Mouse (Mus musculus): ENCODE measurements around the gene Mical2. TPM values are rescaled to one million over a fixed set of nuclear protein-coding genes. Genes with fewer than 3 reads are reported as not detected.

Gene Mical2
- polyA plus RNA-seq, 1 experiment from 2014 or later, result 1.2 TPM

GRCm38 (mm10) chr7:112319419-112319818, 93.8 kb downstream of the Mical2 start:
- Histone ChIP-seq H3K4me3 (no peak overlapping the region), H3K27ac (no peak overlapping the region), H3K27me3 (ENCODE audit: insufficient read depth, poor library complexity, severe bottlenecking) (no peaks in the 10 kb centered on the region), H3K4me1 (replicated peaks) (no peaks in the 10 kb centered on the region), H3K9me3 (no peaks in the 10 kb centered on the region), H3K36me3 (no peaks in the 10 kb centered on the region)
- 90% methylated on average over 4 of the region's 4 CpGs for whole genome bisulfite sequencing
- no peak for DNase-seq (ENCODE audit: low spot score)

- Histone ChIP-seq H3K27me3 (ENCODE audit: insufficient read depth, poor library complexity, severe bottlenecking) (no peaks in the 10 kb centered on the region), H3K4me3 (no peak overlapping the region), H3K27ac (no peak overlapping the region), H3K4me1 (replicated peaks) (no peaks in the 10 kb centered on the region), H3K36me3 (no peaks in the 10 kb centered on the region), H3K9me3 (no peaks in the 10 kb centered on the region)
- 94% methylated on average over 3 of the region's 3 CpGs for WGBS
- no peak for DNase-seq (ENCODE audit: low spot score)
Observed at GRCm38 (mm10) chr7:112320052-112320730, 94.5 kb downstream of the Mical2 start.

- H3K4me1 ChIP-seq (replicated peaks), result no peaks in the 10 kb centered on the region
- H3K27me3 ChIP-seq (ENCODE audit: insufficient read depth, poor library complexity, severe bottlenecking), result no peaks in the 10 kb centered on the region
- H3K9me3 ChIP-seq, result no peaks in the 10 kb centered on the region
- no peak overlapping the region for H3K27ac ChIP-seq
- no peak overlapping the region for H3K4me3 ChIP-seq
- no peaks in the 10 kb centered on the region for H3K36me3 ChIP-seq
- 89% methylated on average over 9 of the region's 9 CpGs for WGBS
- DNase-seq (ENCODE audit: low spot score), result no peak
Observed at GRCm38 (mm10) chr7:112321798-112322794, 96.4 kb downstream of the Mical2 start.

- Histone ChIP-seq H3K27ac (no peak overlapping the region), H3K36me3 (no peaks in the 10 kb centered on the region), H3K4me1 (replicated peaks) (no peaks in the 10 kb centered on the region), H3K27me3 (ENCODE audit: insufficient read depth, poor library complexity, severe bottlenecking) (no peaks in the 10 kb centered on the region), H3K9me3 (no peaks in the 10 kb centered on the region), H3K4me3 (no peak overlapping the region)
- DNase-seq (ENCODE audit: low spot score), result no peak
- WGBS, result 91% methylated on average over 5 of the region's 5 CpGs
Observed at GRCm38 (mm10) chr7:112324577-112324976, 98.9 kb downstream of the Mical2 start.

- H3K27ac ChIP-seq, result no peak overlapping the region
- 85% methylated on average over 4 of the region's 4 CpGs for WGBS
- H3K9me3 ChIP-seq, result no peaks in the 10 kb centered on the region
- H3K27me3 ChIP-seq (ENCODE audit: insufficient read depth, poor library complexity, severe bottlenecking), result no peaks in the 10 kb centered on the region
- H3K36me3 ChIP-seq, result no peaks in the 10 kb centered on the region
- DNase-seq (ENCODE audit: low spot score), result no peak
- H3K4me3 ChIP-seq, result no peak overlapping the region
- no peaks in the 10 kb centered on the region for H3K4me1 ChIP-seq (replicated peaks)
Observed at GRCm38 (mm10) chr7:112326852-112327251, 101.2 kb downstream of the Mical2 start.

- Histone ChIP-seq H3K27me3 (ENCODE audit: insufficient read depth, poor library complexity, severe bottlenecking) (no peaks in the 10 kb centered on the region; the same call in 1 of the 2 replicates), H3K4me3 (no peak overlapping the region), H3K27ac (no peak overlapping the region), H3K9me3 (no peaks in the 10 kb centered on the region), H3K36me3 (no peaks in the 10 kb centered on the region), H3K4me1 (replicated peaks) (no peaks in the 10 kb centered on the region)
- DNase-seq (ENCODE audit: low spot score), result no peak
- WGBS, result 19% methylated on average over 1 of the region's 1 CpGs
Observed at GRCm38 (mm10) chr7:112328969-112329368, 103.3 kb downstream of the Mical2 start.

- 88% methylated on average over 7 of the region's 7 CpGs for WGBS
- Histone ChIP-seq H3K4me1 (replicated peaks) (no peaks in the 10 kb centered on the region), H3K27me3 (ENCODE audit: insufficient read depth, poor library complexity, severe bottlenecking) (no peaks in the 10 kb centered on the region; the same call in 1 of the 2 replicates), H3K36me3 (no peaks in the 10 kb centered on the region), H3K9me3 (no peaks in the 10 kb centered on the region), H3K4me3 (no peak overlapping the region), H3K27ac (no peak overlapping the region)
- DNase-seq (ENCODE audit: low spot score), result no peak
Observed at GRCm38 (mm10) chr7:112329496-112329895, 103.8 kb downstream of the Mical2 start.

- H3K27ac ChIP-seq, result no peak overlapping the region
- no peaks in the 10 kb centered on the region; the same call in 1 of the 2 replicates for H3K27me3 ChIP-seq (ENCODE audit: insufficient read depth, poor library complexity, severe bottlenecking)
- H3K4me1 ChIP-seq (replicated peaks), result no peaks in the 10 kb centered on the region
- no peaks in the 10 kb centered on the region for H3K9me3 ChIP-seq
- H3K4me3 ChIP-seq, result no peak overlapping the region
- 89% methylated on average over 8 of the region's 8 CpGs for WGBS
- no peaks in the 10 kb centered on the region for H3K36me3 ChIP-seq
- no peak for DNase-seq (ENCODE audit: low spot score)
Observed at GRCm38 (mm10) chr7:112330935-112331334, 105.3 kb downstream of the Mical2 start.

- Histone ChIP-seq H3K9me3 (no peaks in the 10 kb centered on the region), H3K4me3 (no peak overlapping the region), H3K36me3 (no peaks in the 10 kb centered on the region), H3K27me3 (ENCODE audit: insufficient read depth, poor library complexity, severe bottlenecking) (no peaks in the 10 kb centered on the region; the same call in 1 of the 2 replicates), H3K4me1 (replicated peaks) (0 out of 2 replicates have a peak, but pooled peaks cover 4% of the 10 kb centered on the region), H3K27ac (no peak overlapping the region)
- WGBS, result 81% methylated on average over 8 of the region's 8 CpGs
- DNase-seq (ENCODE audit: low spot score), result no peak
Observed at GRCm38 (mm10) chr7:112331804-112332203, 106.1 kb downstream of the Mical2 start.

- 83% methylated on average over 5 of the region's 5 CpGs for WGBS
- H3K4me3 ChIP-seq, result no peak overlapping the region
- H3K4me1 ChIP-seq (replicated peaks), result 0 out of 2 replicates have a peak, but pooled peaks cover 4% of the 10 kb centered on the region
- no peak for DNase-seq (ENCODE audit: low spot score)
- no peaks in the 10 kb centered on the region for H3K9me3 ChIP-seq
- no peaks in the 10 kb centered on the region for H3K36me3 ChIP-seq
- H3K27ac ChIP-seq, result no peak overlapping the region
- no peaks in the 10 kb centered on the region; the same call in 1 of the 2 replicates for H3K27me3 ChIP-seq (ENCODE audit: insufficient read depth, poor library complexity, severe bottlenecking)
Observed at GRCm38 (mm10) chr7:112332426-112332825, 106.8 kb downstream of the Mical2 start.

- DNase-seq (ENCODE audit: low spot score), result no peak
- 80% methylated on average over 7 of the region's 7 CpGs for WGBS
- Histone ChIP-seq H3K27me3 (ENCODE audit: insufficient read depth, poor library complexity, severe bottlenecking) (no peaks in the 10 kb centered on the region; the same call in 1 of the 2 replicates), H3K9me3 (no peaks in the 10 kb centered on the region), H3K36me3 (no peaks in the 10 kb centered on the region), H3K4me1 (replicated peaks) (0 out of 2 replicates have a peak, but pooled peaks cover 4% of the 10 kb centered on the region), H3K27ac (peak overlapping the region; percentile 1; the same call in 1 of the 2 replicates), H3K4me3 (no peak overlapping the region)
Observed at GRCm38 (mm10) chr7:112333404-112333803, 107.7 kb downstream of the Mical2 start.

GRCm38 (mm10) chr7:112336213-112336631, 110.6 kb downstream of the Mical2 start:
- H3K27me3 ChIP-seq (ENCODE audit: insufficient read depth, poor library complexity, severe bottlenecking), result no peaks in the 10 kb centered on the region; the same call in 1 of the 2 replicates

More at GRCm38 (mm10) chr7:112336213-112336631, 110.6 kb downstream of the Mical2 start:
- Histone ChIP-seq H3K27ac (peak overlapping the region; percentile 24; the same call in 1 of the 2 replicates), H3K4me3 (no peak overlapping the region), H3K36me3 (no peaks in the 10 kb centered on the region), H3K9me3 (no peaks in the 10 kb centered on the region), H3K4me1 (replicated peaks) (0 out of 2 replicates have a peak, but pooled peaks cover 4% of the 10 kb centered on the region)
- no peak for DNase-seq (ENCODE audit: low spot score)
- WGBS, result 87% methylated on average over 6 of the region's 6 CpGs
